Mouse (Mus musculus) liver (tissue): ENCODE data around the gene Pprc1.

Experiments used
- DNase-seq: peaks from one replicate; pipeline ENCODE4 v3.0.0-alpha.2; 2020; ENCODE audit warnings: mixed read lengths

Gene Pprc1

GRCm38 (mm10) chr19:46035971-46036370 is 8.7 kb upstream of the Pprc1 start:
- no peak for DNase-seq

GRCm38 (mm10) chr19:46036477-46037242 is 8.0 kb upstream of the Pprc1 start:
- peak; percentile 71 for DNase-seq

- DNase-seq, result peak; percentile 85
Observed at GRCm38 (mm10) chr19:46037243-46037924, 7.3 kb upstream of the Pprc1 start.

- peak; percentile 68 for DNase-seq
Observed at GRCm38 (mm10) chr19:46037925-46038850, 6.5 kb upstream of the Pprc1 start.

GRCm38 (mm10) chr19:46038851-46039260 is 5.8 kb upstream of the Pprc1 start:
- DNase-seq, result peak; percentile 45

GRCm38 (mm10) chr19:46039478-46039877 is 5.2 kb upstream of the Pprc1 start:
- peak; percentile 96 for DNase-seq

GRCm38 (mm10) chr19:46040149-46040902 is 4.4 kb upstream of the Pprc1 start:
- no peak for DNase-seq

- no peak for DNase-seq
Observed at GRCm38 (mm10) chr19:46041299-46041932, 3.3 kb upstream of the Pprc1 start.

- DNase-seq, result peak; percentile 76
Observed at GRCm38 (mm10) chr19:46041933-46042475, 2.7 kb upstream of the Pprc1 start.

- DNase-seq, result peak; percentile 63
Observed at GRCm38 (mm10) chr19:46042476-46043011, 2.1 kb upstream of the Pprc1 start.

- no peak for DNase-seq
Observed at GRCm38 (mm10) chr19:46043380-46043779, 1.3 kb upstream of the Pprc1 start.

GRCm38 (mm10) chr19:46044993-46045695 is 458 bp downstream of the Pprc1 start, which contains the start of gene Ldb1:
Gene Ldb1, minus strand, starts transcription at chr19:46045214.
- DNase-seq, result peak; percentile 85

- DNase-seq, result peak; percentile 50
Observed at GRCm38 (mm10) chr19:46045696-46046311, 1.1 kb downstream of the Pprc1 start.

- DNase-seq, result no peak
Observed at GRCm38 (mm10) chr19:46046621-46047025, 1.9 kb downstream of the Pprc1 start.

GRCm38 (mm10) chr19:46047426-46047825 is 2.7 kb downstream of the Pprc1 start:
- DNase-seq, result no peak

- no peak for DNase-seq
Observed at GRCm38 (mm10) chr19:46049129-46049528, 4.4 kb downstream of the Pprc1 start.

GRCm38 (mm10) chr19:46050462-46050861 is 5.8 kb downstream of the Pprc1 start:
- DNase-seq, result peak; percentile 6

- DNase-seq, result peak; percentile 62
Observed at GRCm38 (mm10) chr19:46055752-46056387, 11.2 kb downstream of the Pprc1 start.

- peak; percentile 92 for DNase-seq
Observed at GRCm38 (mm10) chr19:46056388-46056946, 11.8 kb downstream of the Pprc1 start.
